Mouse (Mus musculus) C2C12 (cell line): ENCODE results near the gene Gm13279.
"Not testable (repeated sequence)": the region's sequence is repeated elsewhere in the genome, so short reads cannot be mapped to it uniquely, and the experiment has no call there.

Experiments
- CTCF ChIP-seq: IDR thresholded peaks from one replicate; pipeline ENCODE4 v1.5.1; 2011; ENCODE audit not compliant: control insufficient read depth, insufficient read depth, insufficient read length
- MAX ChIP-seq: IDR thresholded peaks from one replicate; pipeline ENCODE4 v1.6.1; 2011; ENCODE audit warnings: mild to moderate bottlenecking, control low read depth
- MYOD1 ChIP-seq: IDR thresholded peaks from one replicate; pipeline ENCODE4 v1.6.1; 2011; ENCODE audit warnings: low read depth; ENCODE audit not compliant: control insufficient read depth, insufficient read length
- USF1 ChIP-seq: IDR thresholded peaks from one replicate; pipeline ENCODE4 v1.6.1; 2011; ENCODE audit warnings: low read depth, mild to moderate bottlenecking, control low read depth, moderate library complexity

DNA sequence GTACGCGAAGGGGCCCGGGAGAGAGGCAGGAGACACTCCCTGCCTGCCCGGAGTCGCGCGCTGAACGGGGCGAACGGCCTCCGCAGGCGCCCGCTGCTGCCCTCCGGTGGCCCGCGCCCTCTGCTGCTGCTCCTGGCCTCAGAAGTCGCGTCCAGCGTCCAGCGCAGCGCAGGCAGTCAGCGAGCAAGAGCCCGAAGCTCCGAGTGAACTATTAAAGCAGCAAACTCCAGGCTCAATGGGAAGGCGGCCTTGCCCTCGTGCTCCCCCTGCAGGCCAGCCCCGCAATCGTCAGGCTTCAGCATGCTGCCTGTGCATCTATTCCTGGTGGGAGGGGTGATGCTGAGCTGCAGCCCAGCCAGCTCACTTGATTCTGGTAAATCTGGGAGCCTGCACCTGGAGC is 5.9 kb upstream of the Gm13279 start, which contains the start of gene Gm13278:
- TF ChIP-seq CTCF, USF1, MAX, MYOD1: not testable (repeated sequence)
